Mouse (Mus musculus): ENCODE measurements around the gene Mrps12. TPM values are rescaled to one million over a fixed set of nuclear protein-coding genes. Genes with fewer than 3 reads are reported as not detected.
A peak's percentile ranks its signal among the peaks of the same experiment; 100 is the strongest.

Mrps12 gene
- polyA plus RNA-seq, 1 experiment from 2014 or later = 135 TPM

DNA sequence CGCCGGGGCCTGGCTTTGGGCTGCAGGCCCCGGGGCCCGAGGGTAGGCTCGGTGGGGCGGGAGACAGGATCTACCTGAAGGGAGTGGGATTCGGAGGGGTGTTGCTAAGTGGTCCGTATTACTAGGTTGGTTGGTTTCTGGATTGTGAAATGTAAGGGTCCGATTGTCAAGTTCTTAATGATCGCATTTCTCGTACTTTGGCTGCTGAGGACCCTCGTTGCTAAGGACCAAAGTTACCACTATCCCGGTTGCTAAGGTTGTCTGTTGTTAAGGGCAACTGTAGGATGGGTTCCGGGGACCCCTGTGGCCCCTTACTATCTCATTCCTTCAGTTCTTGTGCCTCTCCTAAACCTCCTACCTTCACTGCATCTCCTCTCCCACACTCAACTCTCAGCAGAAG is 25.3 kb upstream of the Mrps12 start:
- Histone ChIP-seq H3K4me2 (ENCODE audit: low read depth, low read length) (peak overlapping the region; percentile 62), H3K9ac (ENCODE audit: low read length) (peak overlapping the region; percentile 92), H3K27ac (ENCODE audit: low read length) (no peak overlapping the region), H3K4me3 (replicated peaks; ENCODE audit: low read length) (peak overlapping the region; percentile 87), H3K36me3 (ENCODE audit: control insufficient read depth, insufficient read depth, low read length) (no peaks in the 10 kb centered on the region), H3K27me3 (ENCODE audit: control insufficient read depth, insufficient read depth, low read length) (no peaks in the 10 kb centered on the region), H3K4me1 (ENCODE audit: control insufficient read depth, insufficient read depth, low read length) (peaks cover 16% of the 10 kb centered on the region), H3K9me3 (replicated peaks; ENCODE audit: control insufficient read depth, low read length) (no peaks in the 10 kb centered on the region)
- 4% methylated on average over 14 of the region's 14 CpGs for WGBS
- ATAC-seq (ENCODE audit: insufficient read depth, low FRiP score) = no peak

GRCm38 (mm10) chr7:28766173-28766879 is 24.7 kb upstream of the Mrps12 start, which contains the start of gene Sirt2:
Gene Sirt2 (plus strand): TSS chr7:28766735.
- ATAC-seq (ENCODE audit: insufficient read depth, low FRiP score) = peak; percentile 98
- H3K9me3 ChIP-seq (replicated peaks; ENCODE audit: control insufficient read depth, low read length) = no peaks in the 10 kb centered on the region
- H3K27ac ChIP-seq (ENCODE audit: low read length) = no peak within 1 kb of the TSS
- H3K4me1 ChIP-seq (ENCODE audit: control insufficient read depth, insufficient read depth, low read length) = peaks cover 16% of the 10 kb centered on the region
- peak within 1 kb of the TSS; percentile 87 for H3K4me3 ChIP-seq (replicated peaks; ENCODE audit: low read length)
- H3K4me2 ChIP-seq (ENCODE audit: low read depth, low read length) = peak within 1 kb of the TSS; percentile 65
- no peaks in the 10 kb centered on the region for H3K27me3 ChIP-seq (ENCODE audit: control insufficient read depth, insufficient read depth, low read length)
- peaks cover under 1% of the 10 kb centered on the region; the same call in 1 of the 2 replicates for H3K36me3 ChIP-seq (ENCODE audit: control insufficient read depth, insufficient read depth, low read length)
- WGBS = under 1% methylated on average over 45 of the region's 45 CpGs
- peak within 1 kb of the TSS; percentile 92 for H3K9ac ChIP-seq (ENCODE audit: low read length)

DNA sequence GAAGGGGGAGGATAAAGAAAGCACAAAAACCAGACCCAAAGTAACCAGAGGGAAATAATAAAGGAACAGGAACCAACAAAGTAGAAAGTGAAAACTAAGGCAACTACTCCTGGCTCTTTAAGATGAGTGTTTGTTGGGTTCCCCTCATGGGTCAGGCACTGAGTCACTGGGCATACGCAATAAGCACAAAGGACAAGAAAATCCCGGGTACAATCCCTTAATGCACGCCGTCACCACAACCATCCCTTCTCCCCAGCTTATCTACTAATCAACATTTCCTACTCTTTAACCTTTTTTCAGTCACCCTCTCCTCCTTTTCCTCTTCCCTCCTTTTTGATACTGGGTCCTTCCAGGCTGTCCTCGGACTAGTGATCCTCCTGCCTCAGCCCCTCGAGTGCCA is 23.6 kb upstream of the Mrps12 start:
- peaks cover 5% of the 10 kb centered on the region; the same call in 1 of the 2 replicates for H3K36me3 ChIP-seq (ENCODE audit: control insufficient read depth, insufficient read depth, low read length)
- H3K9me3 ChIP-seq (replicated peaks; ENCODE audit: control insufficient read depth, low read length) = no peaks in the 10 kb centered on the region
- no peak overlapping the region for H3K27ac ChIP-seq (ENCODE audit: low read length)
- peaks cover 16% of the 10 kb centered on the region for H3K4me1 ChIP-seq (ENCODE audit: control insufficient read depth, insufficient read depth, low read length)
- H3K4me2 ChIP-seq (ENCODE audit: low read depth, low read length) = peak overlapping the region; percentile 65
- 74% methylated on average over 6 of the region's 6 CpGs for WGBS
- H3K4me3 ChIP-seq (replicated peaks; ENCODE audit: low read length) = peak overlapping the region; percentile 87; the same call in 1 of the 2 replicates
- H3K27me3 ChIP-seq (ENCODE audit: control insufficient read depth, insufficient read depth, low read length) = no peaks in the 10 kb centered on the region
- no peak for ATAC-seq (ENCODE audit: insufficient read depth, low FRiP score)
- H3K9ac ChIP-seq (ENCODE audit: low read length) = no peak overlapping the region

DNA sequence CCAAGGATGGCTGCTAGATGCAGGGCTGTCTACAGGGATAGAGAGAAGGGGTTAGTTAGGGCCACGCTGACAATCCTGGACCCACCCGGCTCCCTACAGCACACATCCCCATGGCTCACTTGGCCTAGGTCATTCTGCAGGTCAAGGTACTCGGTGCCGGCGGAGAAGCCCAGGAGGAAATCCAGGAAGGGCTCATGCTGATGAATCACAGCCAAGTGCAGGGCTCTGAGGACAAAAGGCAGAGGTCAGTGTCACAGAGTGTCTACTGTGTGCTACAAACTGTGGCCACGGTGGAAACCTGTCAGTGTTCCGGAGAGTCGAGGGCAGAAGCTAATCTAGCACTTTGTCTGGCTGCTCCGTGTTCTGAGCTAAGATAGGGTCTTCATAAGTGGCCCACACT is 20.3 kb upstream of the Mrps12 start:
- H3K4me2 ChIP-seq (ENCODE audit: low read depth, low read length) = no peak overlapping the region
- H3K9ac ChIP-seq (ENCODE audit: low read length) = no peak overlapping the region
- H3K27me3 ChIP-seq (ENCODE audit: control insufficient read depth, insufficient read depth, low read length) = no peaks in the 10 kb centered on the region
- H3K4me3 ChIP-seq (replicated peaks; ENCODE audit: low read length) = no peak overlapping the region
- H3K36me3 ChIP-seq (ENCODE audit: control insufficient read depth, insufficient read depth, low read length) = peaks cover 17% of the 10 kb centered on the region
- 92% methylated on average over 9 of the region's 9 CpGs for WGBS
- H3K27ac ChIP-seq (ENCODE audit: low read length) = no peak overlapping the region
- peaks cover 7% of the 10 kb centered on the region for H3K4me1 ChIP-seq (ENCODE audit: control insufficient read depth, insufficient read depth, low read length)
- ATAC-seq (ENCODE audit: insufficient read depth, low FRiP score) = no peak
- no peaks in the 10 kb centered on the region for H3K9me3 ChIP-seq (replicated peaks; ENCODE audit: control insufficient read depth, low read length)

DNA sequence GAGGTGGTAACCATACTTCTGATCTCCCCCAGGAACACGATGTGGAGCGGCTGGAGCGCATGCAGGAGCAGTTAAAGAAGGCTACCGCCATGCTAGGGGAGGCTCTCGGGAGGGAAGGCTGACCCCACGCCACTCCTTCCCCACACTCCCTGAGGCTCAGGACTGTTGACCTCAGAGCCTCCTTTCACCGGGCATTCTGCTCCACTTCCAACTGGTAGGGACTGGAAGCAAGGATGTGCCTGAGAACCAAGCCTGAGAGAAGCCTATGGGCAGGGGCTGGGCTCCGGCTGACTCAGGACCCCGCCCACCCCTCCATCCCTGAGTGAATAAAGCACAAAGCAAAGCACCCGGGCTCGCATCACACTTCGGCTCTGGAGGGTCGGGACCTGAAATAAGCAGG is 17.0 kb upstream of the Mrps12 start:
- H3K9ac ChIP-seq (ENCODE audit: low read length) = no peak overlapping the region
- H3K36me3 ChIP-seq (ENCODE audit: control insufficient read depth, insufficient read depth, low read length) = peaks cover 17% of the 10 kb centered on the region
- H3K27me3 ChIP-seq (ENCODE audit: control insufficient read depth, insufficient read depth, low read length) = peaks cover 6% of the 10 kb centered on the region; the same call in 1 of the 2 replicates
- peaks cover 5% of the 10 kb centered on the region for H3K4me1 ChIP-seq (ENCODE audit: control insufficient read depth, insufficient read depth, low read length)
- H3K9me3 ChIP-seq (replicated peaks; ENCODE audit: control insufficient read depth, low read length) = no peaks in the 10 kb centered on the region
- no peak overlapping the region for H3K4me3 ChIP-seq (replicated peaks; ENCODE audit: low read length)
- no peak overlapping the region for H3K4me2 ChIP-seq (ENCODE audit: low read depth, low read length)
- WGBS = 84% methylated on average over 13 of the region's 13 CpGs
- ATAC-seq (ENCODE audit: insufficient read depth, low FRiP score) = no peak
- no peak overlapping the region for H3K27ac ChIP-seq (ENCODE audit: low read length)

DNA sequence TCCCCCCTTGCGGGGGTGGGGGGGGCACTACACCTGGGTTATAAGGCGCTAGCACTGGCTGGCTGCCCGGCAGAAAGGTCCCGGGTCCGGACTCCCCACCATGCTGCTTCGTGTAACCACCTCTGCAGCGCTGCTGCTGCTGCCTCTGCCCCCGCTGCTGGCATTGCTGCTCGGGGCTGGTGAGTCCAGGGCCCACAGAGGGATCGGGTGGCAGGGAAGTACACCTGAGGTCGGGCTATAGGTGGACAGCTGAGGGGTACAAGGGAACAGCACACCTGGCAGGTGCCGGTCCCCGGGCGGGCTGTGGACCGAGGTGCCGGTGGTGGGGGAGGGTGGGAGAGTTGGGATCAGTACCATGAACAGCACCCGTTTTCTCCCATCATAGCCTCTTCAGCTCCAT is 14.5 kb upstream of the Mrps12 start, which contains the start of gene Ccer2:
Gene Ccer2 (plus strand): TSS at position 96 of the 400 bp plus-strand sequence.
- 3% methylated on average over 16 of the region's 17 CpGs for WGBS
- H3K27me3 ChIP-seq (ENCODE audit: control insufficient read depth, insufficient read depth, low read length) = peaks cover 6% of the 10 kb centered on the region; the same call in 1 of the 2 replicates
- 0 out of 2 replicates have a peak within 1 kb of the TSS, but pooled peaks have one; percentile 9 for H3K4me2 ChIP-seq (ENCODE audit: low read depth, low read length)
- no peak; the same call in 1 of the 2 replicates for ATAC-seq (ENCODE audit: insufficient read depth, low FRiP score)
- peaks cover 13% of the 10 kb centered on the region for H3K36me3 ChIP-seq (ENCODE audit: control insufficient read depth, insufficient read depth, low read length)
- H3K9me3 ChIP-seq (replicated peaks; ENCODE audit: control insufficient read depth, low read length) = no peaks in the 10 kb centered on the region
- H3K4me3 ChIP-seq (replicated peaks; ENCODE audit: low read length) = no peak within 1 kb of the TSS
- no peak within 1 kb of the TSS for H3K9ac ChIP-seq (ENCODE audit: low read length)
- peaks cover 5% of the 10 kb centered on the region for H3K4me1 ChIP-seq (ENCODE audit: control insufficient read depth, insufficient read depth, low read length)
- no peak within 1 kb of the TSS for H3K27ac ChIP-seq (ENCODE audit: low read length)

- WGBS = 90% methylated on average over 7 of the region's 7 CpGs
- Histone ChIP-seq H3K27me3 (ENCODE audit: control insufficient read depth, insufficient read depth, low read length) (no peaks in the 10 kb centered on the region), H3K9me3 (replicated peaks; ENCODE audit: control insufficient read depth, low read length) (no peaks in the 10 kb centered on the region), H3K4me3 (replicated peaks; ENCODE audit: low read length) (no peak overlapping the region), H3K4me2 (ENCODE audit: low read depth, low read length) (no peak overlapping the region), H3K36me3 (ENCODE audit: control insufficient read depth, insufficient read depth, low read length) (0 out of 2 replicates have a peak, but pooled peaks cover 5% of the 10 kb centered on the region), H3K9ac (ENCODE audit: low read length) (no peak overlapping the region), H3K4me1 (ENCODE audit: control insufficient read depth, insufficient read depth, low read length) (no peaks in the 10 kb centered on the region), H3K27ac (ENCODE audit: low read length) (no peak overlapping the region)
- no peak for ATAC-seq (ENCODE audit: insufficient read depth, low FRiP score)
Measured at GRCm38 (mm10) chr7:28749935-28750334, 8.3 kb upstream of the Mrps12 start.

- ATAC-seq (ENCODE audit: insufficient read depth, low FRiP score) = 0 out of 2 replicates have a peak, but pooled peaks have one; percentile 0
- H3K4me3 ChIP-seq (replicated peaks; ENCODE audit: low read length) = peak overlapping the region; percentile 75
- peaks cover 14% of the 10 kb centered on the region; the same call in 1 of the 2 replicates for H3K36me3 ChIP-seq (ENCODE audit: control insufficient read depth, insufficient read depth, low read length)
- H3K27ac ChIP-seq (ENCODE audit: low read length) = peak overlapping the region; percentile 46
- H3K9ac ChIP-seq (ENCODE audit: low read length) = peak overlapping the region; percentile 79
- under 1% methylated on average over 13 of the region's 13 CpGs for WGBS
- peaks cover 7% of the 10 kb centered on the region; the same call in 1 of the 2 replicates for H3K4me1 ChIP-seq (ENCODE audit: control insufficient read depth, insufficient read depth, low read length)
- H3K9me3 ChIP-seq (replicated peaks; ENCODE audit: control insufficient read depth, low read length) = no peaks in the 10 kb centered on the region
- peak overlapping the region; percentile 79 for H3K4me2 ChIP-seq (ENCODE audit: low read depth, low read length)
- no peaks in the 10 kb centered on the region for H3K27me3 ChIP-seq (ENCODE audit: control insufficient read depth, insufficient read depth, low read length)
Measured at GRCm38 (mm10) chr7:28741368-28741708, 282 bp downstream of the Mrps12 start.

- Histone ChIP-seq H3K27ac (ENCODE audit: low read length) (peak overlapping the region; percentile 46; the same call in 1 of the 2 replicates), H3K4me3 (replicated peaks; ENCODE audit: low read length) (peak overlapping the region; percentile 75), H3K9me3 (replicated peaks; ENCODE audit: control insufficient read depth, low read length) (no peaks in the 10 kb centered on the region), H3K4me2 (ENCODE audit: low read depth, low read length) (peak overlapping the region; percentile 79), H3K36me3 (ENCODE audit: control insufficient read depth, insufficient read depth, low read length) (peaks cover 14% of the 10 kb centered on the region; the same call in 1 of the 2 replicates), H3K9ac (ENCODE audit: low read length) (peak overlapping the region; percentile 79), H3K4me1 (ENCODE audit: control insufficient read depth, insufficient read depth, low read length) (peaks cover 7% of the 10 kb centered on the region; the same call in 1 of the 2 replicates), H3K27me3 (ENCODE audit: control insufficient read depth, insufficient read depth, low read length) (no peaks in the 10 kb centered on the region)
- ATAC-seq (ENCODE audit: insufficient read depth, low FRiP score) = no peak
- WGBS = 26% methylated on average over 9 of the region's 9 CpGs
Measured at GRCm38 (mm10) chr7:28740949-28741348, 671 bp downstream of the Mrps12 start.

All from stomach, embryonic 16.5 days (tissue).